Mouse (Mus musculus): Measurements from ENCODE around the gene Tnnt1.

DNA sequence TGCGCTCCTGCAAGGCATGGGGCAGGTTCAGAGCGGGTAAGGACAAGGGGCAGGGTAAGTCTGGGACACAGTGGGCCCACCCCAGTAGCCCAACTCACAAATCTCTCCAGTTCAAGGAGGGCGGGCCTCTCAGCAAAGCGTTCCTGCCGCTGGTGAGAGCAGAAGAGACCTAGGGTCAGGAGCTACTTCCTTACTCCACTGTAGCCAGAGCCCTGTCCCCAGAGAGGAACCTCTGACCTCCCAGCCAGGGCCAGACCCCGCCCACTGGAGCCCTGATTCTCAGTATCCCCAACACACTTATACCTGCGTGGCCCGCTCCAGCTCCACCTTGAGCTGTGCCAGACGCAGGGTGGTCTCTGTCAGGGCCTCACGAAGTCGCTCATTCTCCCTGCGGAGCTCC, 33.9 kb downstream of the Tnnt1 start:
- TF ChIP-seq CTCF (conservative IDR thresholded peaks at IDR 0.05; ENCODE audit: low read length) = no peak
- no peak for TF ChIP-seq NANOG (IDR thresholded peaks at IDR 0.05; ENCODE audit: borderline replicate concordance, low read length)
- no peak for TF ChIP-seq POU5F1 (IDR thresholded peaks at IDR 0.05; ENCODE audit: borderline replicate concordance, low read length)

Measured in E14TG2a.4 (cell line).